Mouse (Mus musculus): ENCODE results near the gene Sdhaf3.

The Sdhaf3 gene

GRCm38 (mm10) chr6:7069463-7069862 is 113.7 kb downstream of the Sdhaf3 start:
- no peak for DNase-seq

DNA sequence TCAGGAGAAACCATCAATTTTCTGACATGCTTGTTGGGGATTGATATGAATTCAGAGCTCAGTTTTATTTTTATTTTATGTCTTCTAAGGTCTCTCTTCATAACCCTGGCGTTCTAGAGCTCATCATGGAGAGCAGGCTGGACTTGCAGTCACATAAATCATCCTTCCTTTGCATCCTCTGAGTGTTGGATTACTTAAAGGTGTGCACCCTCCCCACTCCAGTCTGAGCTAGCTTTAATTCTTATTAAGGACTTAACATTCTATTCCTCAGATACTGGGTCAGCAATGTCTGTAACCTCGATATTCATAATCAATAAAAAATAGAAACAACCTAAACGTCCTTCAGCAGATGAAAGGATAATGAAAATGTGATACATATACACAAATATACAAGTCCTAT is 126.2 kb downstream of the Sdhaf3 start:
- no peak for DNase-seq

DNA sequence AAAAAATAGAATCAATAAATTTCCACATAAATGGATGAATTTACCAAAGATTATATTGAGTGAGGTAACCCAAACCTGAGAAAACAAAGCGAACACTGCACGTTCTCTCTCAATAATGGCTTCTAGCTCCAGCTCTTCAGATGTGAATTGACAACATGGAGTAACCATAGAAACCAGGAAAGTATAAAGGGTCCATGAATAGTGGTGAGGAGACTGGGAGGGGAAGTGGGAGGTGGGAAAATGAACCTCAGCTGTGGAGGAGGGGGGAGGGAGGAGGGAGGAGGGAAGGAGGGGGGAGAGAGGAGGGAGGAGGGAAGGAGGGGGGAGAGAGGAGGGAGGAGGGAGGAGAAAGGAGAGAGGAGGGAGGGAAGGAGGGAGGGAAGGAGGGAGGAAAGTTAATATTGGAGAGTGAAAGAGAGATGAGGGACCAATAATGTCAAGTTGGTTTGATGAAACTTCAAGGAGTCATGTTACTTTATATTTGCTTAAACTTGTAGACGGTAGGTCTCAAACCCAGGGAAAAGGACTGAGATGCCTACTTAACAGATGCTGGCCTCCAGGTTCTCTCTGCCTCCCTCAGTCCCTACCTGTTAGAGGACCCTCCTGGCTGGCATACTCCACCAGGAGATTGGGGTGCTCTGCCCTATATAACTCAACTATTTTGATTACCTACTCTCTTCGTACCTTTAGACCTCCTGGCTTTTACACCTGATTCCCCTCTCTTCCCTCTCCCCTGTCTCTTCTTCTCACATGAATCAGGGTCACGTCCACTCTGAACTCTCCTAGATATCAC is 126.9 kb downstream of the Sdhaf3 start:
- peak; percentile 13 for DNase-seq

- DNase-seq = no peak
Measured at GRCm38 (mm10) chr6:7083661-7084060, 127.9 kb downstream of the Sdhaf3 start.

DNA sequence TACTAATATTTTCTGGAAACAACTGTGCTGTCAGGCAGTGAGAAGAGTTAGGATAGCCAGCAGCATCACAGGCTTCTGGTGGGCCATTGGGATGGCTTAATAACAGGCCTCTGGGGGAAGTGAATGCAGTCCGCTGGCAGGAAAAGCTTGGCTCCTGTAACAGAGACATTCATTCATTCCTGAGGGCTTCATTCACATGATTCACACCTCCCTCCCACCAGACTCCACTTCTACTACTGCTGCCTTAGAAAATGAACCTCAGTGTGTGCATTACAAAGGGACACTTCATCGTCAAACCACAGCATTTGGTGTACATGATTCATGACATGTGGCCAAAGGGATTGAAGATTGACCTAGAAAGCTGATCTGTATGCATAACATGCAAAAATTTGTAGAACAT is 128.6 kb downstream of the Sdhaf3 start:
- no peak for DNase-seq

DNA sequence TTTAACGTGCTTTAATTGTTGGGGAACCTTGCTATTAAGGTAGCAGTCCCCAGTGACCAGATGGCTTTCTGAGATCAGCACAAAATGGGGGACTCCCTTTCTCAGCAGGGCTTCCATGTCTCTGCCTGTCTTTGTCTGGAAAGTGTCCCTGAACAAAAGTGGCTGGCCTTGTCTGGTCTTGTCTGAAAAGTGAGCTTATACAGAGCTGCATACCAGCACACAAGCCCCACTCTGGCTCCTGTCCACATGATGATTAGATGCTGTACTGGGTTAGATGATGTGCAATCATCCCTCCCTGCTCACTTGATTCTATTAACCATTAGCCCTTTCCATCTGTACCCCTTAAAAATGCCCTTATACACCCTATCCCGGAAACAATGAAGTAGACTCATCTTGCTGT is 129.7 kb downstream of the Sdhaf3 start:
- DNase-seq = no peak

DNA sequence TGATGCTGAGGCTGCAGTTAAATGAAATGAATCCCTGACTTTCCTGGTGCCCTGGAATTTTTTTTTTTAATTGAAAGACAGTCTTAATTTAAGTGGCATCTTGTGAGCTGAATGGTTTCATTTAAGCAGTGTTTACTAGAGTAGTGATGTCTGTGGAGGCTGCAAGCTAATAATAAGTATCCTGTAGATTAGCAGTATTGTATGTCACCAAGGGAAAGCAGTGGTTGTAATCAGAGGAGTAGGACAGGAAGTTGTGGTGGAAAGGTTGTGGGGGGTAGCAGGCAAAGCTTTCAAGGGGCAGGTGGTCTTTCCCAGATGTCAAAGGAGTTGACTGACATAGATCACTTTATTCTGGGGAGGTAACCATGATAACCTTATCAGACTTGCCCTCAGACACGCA is 136.3 kb downstream of the Sdhaf3 start:
- no peak for DNase-seq

Data from embryo, embryonic 11 days (tissue).